Mouse (Mus musculus) ovary, adult 18-20 months (tissue): Measurements from ENCODE around the gene Npas1.

Source experiments
- DNase-seq: peaks from one replicate; pipeline ENCODE4 v3.0.0; 2022; ENCODE audit warnings: low spot score, mixed read lengths

Npas1 gene

GRCm38 (mm10) chr7:16468115-16468514 lies 9.4 kb downstream of the Npas1 start:
- DNase-seq: no peak

GRCm38 (mm10) chr7:16466565-16466964 lies 11.0 kb downstream of the Npas1 start:
- no peak for DNase-seq

- DNase-seq: no peak
These were observed 12.0 kb downstream of the Npas1 start for GRCm38 (mm10) chr7:16465568-16465967.

- DNase-seq: no peak
These were observed 12.4 kb downstream of the Npas1 start for GRCm38 (mm10) chr7:16465160-16465559.

GRCm38 (mm10) chr7:16463214-16463613 lies 14.3 kb downstream of the Npas1 start:
- peak; percentile 31 for DNase-seq

GRCm38 (mm10) chr7:16461705-16462104 lies 15.8 kb downstream of the Npas1 start:
- no peak for DNase-seq

GRCm38 (mm10) chr7:16461151-16461550 lies 16.4 kb downstream of the Npas1 start:
- no peak for DNase-seq

- no peak for DNase-seq
These were observed 17.0 kb downstream of the Npas1 start for GRCm38 (mm10) chr7:16460566-16460965.

GRCm38 (mm10) chr7:16456289-16456688 lies 21.2 kb downstream of the Npas1 start:
- DNase-seq: no peak

- DNase-seq: no peak
These were observed 22.5 kb downstream of the Npas1 start for GRCm38 (mm10) chr7:16455016-16455415.

- no peak for DNase-seq
These were observed 24.3 kb downstream of the Npas1 start for GRCm38 (mm10) chr7:16453118-16453711.

- DNase-seq: peak; percentile 88
These were observed 24.9 kb downstream of the Npas1 start, which contains the start of gene Tmem160 for GRCm38 (mm10) chr7:16452587-16453073. TSS of gene Tmem160 (plus strand) at chr7:16452779.

GRCm38 (mm10) chr7:16451656-16452055 lies 25.9 kb downstream of the Npas1 start:
- no peak for DNase-seq

GRCm38 (mm10) chr7:16441241-16441640 lies 36.3 kb downstream of the Npas1 start:
- no peak for DNase-seq

- no peak for DNase-seq
These were observed 42.4 kb downstream of the Npas1 start for GRCm38 (mm10) chr7:16435088-16435487.

GRCm38 (mm10) chr7:16433352-16433971 lies 44.1 kb downstream of the Npas1 start:
- DNase-seq: no peak

GRCm38 (mm10) chr7:16426129-16426729 lies 51.3 kb downstream of the Npas1 start:
- peak; percentile 42 for DNase-seq

- DNase-seq: no peak
These were observed 51.8 kb downstream of the Npas1 start for GRCm38 (mm10) chr7:16425721-16426120.

GRCm38 (mm10) chr7:16423731-16424130 lies 53.8 kb downstream of the Npas1 start:
- DNase-seq: no peak

- no peak for DNase-seq
These were observed 55.2 kb downstream of the Npas1 start for GRCm38 (mm10) chr7:16422222-16422856.

GRCm38 (mm10) chr7:16420493-16421118 lies 56.9 kb downstream of the Npas1 start:
- DNase-seq: no peak

- DNase-seq: no peak
These were observed 58.8 kb downstream of the Npas1 start for GRCm38 (mm10) chr7:16418713-16419112.
